Comparison of ENCODE assay signal across 8 mouse cellular contexts in genomic region chr3:152713991-152714902, GRCm38 (mm10). TPM values are rescaled to one million over a fixed set of nuclear protein-coding genes. Genes with fewer than 3 reads are reported as not detected.
DNase-seq lines count a peak whose midpoint lies in the region; ATAC-seq and TF ChIP-seq lines count a peak whose summit lies in the region.

Gene Pigk (plus strand): TSS chr3:152714100.

- no peaks in the 10 kb centered on the region for H3K27me3 ChIP-seq in hindbrain, embryonic 16.5 days (replicated peaks; ENCODE audit: control insufficient read depth, insufficient read depth, low read length)

- peak within 1 kb of the TSS; percentile 78 for H3K4me3 ChIP-seq in hindbrain, embryonic 16.5 days (ENCODE audit: low read length)
- H3K4me3 ChIP-seq in left cerebral cortex, adult 2 months: peak within 1 kb of the TSS; percentile 94

- no peak for TF ChIP-seq CTCF in left cerebral cortex, adult 2 months (IDR thresholded peaks at IDR 0.05)

- H3K36me3 ChIP-seq in hindbrain, embryonic 16.5 days (ENCODE audit: control insufficient read depth, insufficient read depth, low read length): no peaks in the 10 kb centered on the region

- peak; percentile 94 for DNase-seq in T-cell, adult 2 months (ENCODE audit: low spot score)
- peak; percentile 83 to 90 for DNase-seq in cerebellum, postnatal 36 days
- DNase-seq in gastrocnemius, adult 18-20 months (ENCODE audit: low spot score): peak; percentile 93
- DNase-seq in left cerebral cortex, adult 2 months (ENCODE audit: extremely low spot score in 1 of 2, low spot score in 2 of 2): peak; percentile 88 to 93
- peak; percentile 87 to 88 for DNase-seq in right cerebral cortex, adult 2 months (ENCODE audit: low spot score in 2 of 2)
- DNase-seq in urinary bladder, postnatal 14 days (ENCODE audit: low spot score): peak; percentile 92

- peak; percentile 89 for ATAC-seq in hindbrain, embryonic 16.5 days
- ATAC-seq in megakaryocyte, adult 5-6 weeks (ENCODE audit: poor library complexity, severe bottlenecking): peak; percentile 98

- peak within 1 kb of the TSS; percentile 85 for H3K9ac ChIP-seq in hindbrain, embryonic 16.5 days (ENCODE audit: low read depth, low read length)

- H3K4me2 ChIP-seq in hindbrain, embryonic 16.5 days (ENCODE audit: low read length): peak within 1 kb of the TSS; percentile 81

- no peaks in the 10 kb centered on the region for H3K9me3 ChIP-seq in hindbrain, embryonic 16.5 days (ENCODE audit: control insufficient read depth, low read length)

- peaks cover 6% of the 10 kb centered on the region for H3K4me1 ChIP-seq in hindbrain, embryonic 16.5 days (ENCODE audit: control insufficient read depth, insufficient read depth, low read depth, low read length)

- peak within 1 kb of the TSS; percentile 68 for H3K27ac ChIP-seq in hindbrain, embryonic 16.5 days (ENCODE audit: low read depth, low read length)
- peak within 1 kb of the TSS; percentile 70 for H3K27ac ChIP-seq in left cerebral cortex, adult 2 months

- intact Hi-C loops in left cerebral cortex, adult 2 months (cut with DNase I): loop anchor here (5.0 kb wide), 1 partner anchor 47 kb away; the partner anchor contains the start of gene Ak5

- under 1% methylated on average over 44 of the region's 48 CpGs for WGBS in hindbrain, embryonic 16.5 days

RNA-seq across cellular contexts. Expression of gene Pigk, which starts in this region (rescaled TPM):
- 10 to 100 TPM; 21.0 to 22.4 TPM for total RNA-seq in gastrocnemius, adult 18-20 months (2021)
- 44.5 and 58.1 TPM in 2 replicates for polyA plus RNA-seq in hindbrain, embryonic 16.5 days (2015; fragmentation: Nextera tagmentation; extraction: Ambion mirVana)
- total RNA-seq in left cerebral cortex, adult 2 months (2021): 10 to 100 TPM; 49.8 to 51.9 TPM
- total RNA-seq in megakaryocyte, adult 5-6 weeks (2015): 41.4 and 56.0 TPM in 2 replicates
- total RNA-seq in megakaryocyte, adult 5-6 weeks (2017): 37.8 and 49.9 TPM in 2 replicates

Comparison
In these comparisons a context has a peak if more than half of its experiments do, and no peak if none do; other contexts are left out.
1. Peak in every context shown above with its lines: DNase-seq, ATAC-seq, H3K4me3 ChIP-seq and H3K27ac ChIP-seq.